Mouse (Mus musculus): Measurements from ENCODE around the gene Rpl9-ps6.
"Not testable (repeated sequence)": the region's sequence is repeated elsewhere in the genome, so short reads cannot be mapped to it uniquely, and the experiment has no call there.

DNA sequence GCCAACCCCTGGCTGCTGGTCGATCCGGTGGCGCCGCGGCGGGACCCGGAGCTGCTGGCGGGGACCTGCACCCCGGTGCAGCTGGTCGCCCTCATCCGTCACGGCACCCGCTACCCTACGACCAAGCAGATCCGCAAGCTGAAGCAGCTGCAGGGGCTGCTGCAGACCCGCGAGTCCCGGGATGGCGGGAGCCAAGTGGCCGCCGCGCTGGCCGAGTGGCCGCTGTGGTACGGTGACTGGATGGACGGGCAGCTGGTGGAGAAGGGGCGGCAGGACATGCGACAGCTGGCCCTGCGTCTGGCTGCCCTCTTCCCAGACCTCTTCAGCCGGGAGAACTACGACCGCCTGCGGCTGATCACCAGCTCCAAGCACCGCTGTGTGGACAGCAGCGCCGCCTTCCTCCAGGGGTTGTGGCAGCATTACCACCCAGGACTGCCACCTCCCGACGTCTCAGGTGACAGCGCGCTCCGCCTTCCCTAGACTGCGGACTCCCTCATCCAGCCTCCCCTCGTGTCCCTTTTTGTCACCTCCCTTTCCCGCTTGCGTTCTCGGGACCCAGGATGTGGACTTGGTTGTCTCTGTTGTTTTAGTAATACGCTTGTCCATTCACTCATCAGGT is 19.8 kb upstream of the Rpl9-ps6 start:
- TF ChIP-seq TAL1, GATA1 (IDR thresholded peaks at IDR 0.05; ENCODE audit: low read length): not testable (repeated sequence)

All from erythroblast, embryonic 14.5 days (primary cell).